Mouse (Mus musculus) ES-Bruce4 (cell line): Measurements from ENCODE around the gene Icosl. TPM values are rescaled to one million over a fixed set of nuclear protein-coding genes. Genes with fewer than 3 reads are reported as not detected.

Source experiments
- H3K27ac ChIP-seq: 2 replicates; pipeline ENCODE4 v1.5.1; 2012; ENCODE audit warnings: low read length, inconsistent platforms; ENCODE audit not compliant: insufficient read depth
- H3K27me3 ChIP-seq: 2 replicates; pipeline ENCODE4 v1.6.1; 2012; ENCODE audit warnings: mild to moderate bottlenecking, low read length, inconsistent platforms; ENCODE audit not compliant: control insufficient read depth, poor library complexity, insufficient read depth, severe bottlenecking
- H3K36me3 ChIP-seq: 2 replicates; pipeline ENCODE4 v1.6.1; 2012; ENCODE audit warnings: inconsistent platforms, mild to moderate bottlenecking, low read length, moderate library complexity; ENCODE audit not compliant: control insufficient read depth, poor library complexity, insufficient read depth, severe bottlenecking
- H3K4me1 ChIP-seq: one replicate; pipeline ENCODE4 v1.8.1; 2011; ENCODE audit warnings: low read length; ENCODE audit not compliant: control insufficient read depth, insufficient read depth
- H3K4me3 ChIP-seq: 2 replicates; pipeline ENCODE4 v1.5.1; 2011; ENCODE audit warnings: low read depth, mild to moderate bottlenecking, low read length
- H3K9ac ChIP-seq: 2 replicates; pipeline ENCODE4 v1.6.1; 2012; ENCODE audit warnings: low read depth, mild to moderate bottlenecking, inconsistent platforms; ENCODE audit not compliant: poor library complexity, severe bottlenecking
- H3K9me3 ChIP-seq: replicated peaks from 2 replicates; pipeline ENCODE4 v1.6.1; 2012; ENCODE audit warnings: mild to moderate bottlenecking, low read length, inconsistent platforms; ENCODE audit not compliant: control insufficient read depth, poor library complexity, insufficient read depth, severe bottlenecking
- CTCF ChIP-seq: IDR thresholded peaks from one replicate; pipeline ENCODE4 v1.8.1; 2011; ENCODE audit warnings: low read depth, low read length
- EP300 ChIP-seq: IDR thresholded peaks from 2 replicates; pipeline ENCODE4 v1.6.1; 2011; ENCODE audit warnings: low read depth, low read length; ENCODE audit not compliant: insufficient read depth
- POLR2A ChIP-seq: IDR thresholded peaks from one replicate; pipeline ENCODE4 v1.8.1; 2011; ENCODE audit warnings: low read length; ENCODE audit not compliant: insufficient read depth
- polyA plus RNA-seq: library from polyadenylated mRNA; stranded (reverse); fragments of >200 nt; gene quantifications from 2 replicates; pipeline ENCODE4 v1.2.4, GENCODE M21; 2011; ENCODE audit warnings: low read depth; ENCODE audit not compliant: missing spikeins, insufficient read depth, insufficient read length

Gene Icosl
- polyA plus RNA-seq, 1 experiment, result 13.5 TPM

DNA sequence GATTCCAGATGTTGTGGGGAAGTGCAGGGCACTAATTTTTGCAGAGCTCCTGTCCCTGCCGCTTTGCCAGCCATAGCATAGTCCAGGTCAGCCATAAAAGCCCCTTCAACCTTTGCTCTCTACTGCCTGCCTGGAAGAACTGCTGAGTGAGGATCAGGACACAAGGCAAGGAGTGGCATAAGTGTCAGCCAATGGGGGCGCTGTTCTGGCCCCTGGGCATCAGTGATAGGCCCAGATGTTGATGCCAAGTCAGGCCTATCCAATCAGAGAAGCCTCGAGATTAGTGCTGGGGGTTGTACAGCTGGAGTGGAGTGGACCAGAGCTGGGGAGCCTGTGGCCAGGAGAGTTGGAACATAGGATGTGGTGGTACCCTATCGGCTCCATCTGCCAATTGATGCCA is 1.9 kb upstream of the Icosl start:
- no peak overlapping the region for H3K4me3 ChIP-seq
- H3K27me3 ChIP-seq, result no peaks in the 10 kb centered on the region
- H3K27ac ChIP-seq, result no peak overlapping the region
- peaks cover 22% of the 10 kb centered on the region for H3K36me3 ChIP-seq
- no peak for TF ChIP-seq POLR2A
- no peak for TF ChIP-seq EP300
- peak; percentile 33 for TF ChIP-seq CTCF
- peaks cover 4% of the 10 kb centered on the region for H3K4me1 ChIP-seq
- H3K9ac ChIP-seq, result no peak overlapping the region
- no peaks in the 10 kb centered on the region for H3K9me3 ChIP-seq

DNA sequence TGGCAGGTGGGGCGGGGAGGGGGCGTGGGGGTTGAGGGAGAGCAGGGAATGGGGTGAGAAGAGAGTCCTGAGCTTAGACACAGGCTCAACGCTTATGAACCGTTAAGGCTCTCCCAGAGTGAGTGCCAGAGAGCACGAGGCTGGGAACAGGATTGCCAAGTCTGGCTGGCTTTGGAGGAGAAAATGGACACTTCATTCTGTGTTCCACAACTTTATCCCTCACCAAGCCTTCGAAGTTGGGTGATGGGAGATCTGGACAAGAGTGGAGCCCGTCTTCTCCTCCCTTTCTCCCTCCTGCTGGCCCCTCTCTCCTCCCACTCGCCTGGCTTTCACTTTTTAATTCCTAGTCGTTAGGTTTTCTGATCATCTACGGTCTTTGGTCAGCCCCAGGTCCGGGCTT is 561 bp upstream of the Icosl start:
- Histone ChIP-seq H3K36me3 (peaks cover 20% of the 10 kb centered on the region), H3K4me1 (peaks cover 4% of the 10 kb centered on the region), H3K9me3 (no peaks in the 10 kb centered on the region), H3K27me3 (no peaks in the 10 kb centered on the region), H3K9ac (peak overlapping the region; percentile 84), H3K27ac (no peak overlapping the region), H3K4me3 (peak overlapping the region; percentile 6; the same call in 1 of the 2 replicates)
- TF ChIP-seq CTCF (no peak), POLR2A (no peak), EP300 (no peak)

DNA sequence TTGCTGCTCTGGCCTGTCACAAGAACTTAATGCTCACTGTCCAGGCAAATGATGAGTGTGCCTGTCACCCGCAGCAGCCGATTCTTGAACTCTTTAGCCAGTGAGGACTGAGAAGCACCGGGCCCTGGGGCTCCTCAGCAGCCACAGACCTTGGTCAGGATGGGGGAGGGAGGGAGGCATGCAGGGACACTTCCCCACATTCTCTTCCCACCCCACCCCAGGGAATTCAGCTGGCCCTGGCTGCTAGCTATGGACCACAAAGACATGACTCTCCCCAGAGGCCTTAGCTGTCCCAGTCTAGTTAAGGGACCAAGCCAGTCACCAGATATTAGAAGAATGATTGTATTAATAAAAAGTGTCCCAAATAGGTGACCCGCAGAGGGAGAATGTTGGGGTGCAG is 5.0 kb downstream of the Icosl start:
- Histone ChIP-seq H3K9me3 (no peaks in the 10 kb centered on the region), H3K9ac (no peak overlapping the region), H3K27ac (no peak overlapping the region), H3K4me3 (no peak overlapping the region), H3K36me3 (peaks cover 23% of the 10 kb centered on the region), H3K4me1 (no peaks in the 10 kb centered on the region), H3K27me3 (no peaks in the 10 kb centered on the region)
- TF ChIP-seq CTCF, result no peak
- TF ChIP-seq POLR2A, result no peak
- no peak for TF ChIP-seq EP300

DNA sequence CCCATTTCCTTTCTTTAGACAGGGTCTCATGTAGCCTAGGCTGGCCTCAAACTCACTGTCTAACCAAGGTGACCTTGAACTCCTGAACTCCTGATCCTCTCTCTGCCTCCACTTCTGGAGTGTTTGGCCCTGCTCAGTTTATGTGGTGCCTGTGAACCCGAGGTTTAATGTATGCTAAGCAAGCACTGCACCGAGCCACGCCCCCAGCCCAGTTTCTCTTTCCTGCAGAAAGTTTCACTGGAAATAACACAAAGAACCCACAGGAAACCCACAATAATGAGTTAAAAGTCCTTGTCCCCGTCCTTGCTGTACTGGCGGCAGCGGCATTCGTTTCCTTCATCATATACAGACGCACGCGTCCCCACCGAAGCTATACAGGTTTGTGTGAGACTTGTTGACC is 5.9 kb downstream of the Icosl start:
- Histone ChIP-seq H3K36me3 (peaks cover 23% of the 10 kb centered on the region), H3K4me1 (no peaks in the 10 kb centered on the region), H3K27me3 (no peaks in the 10 kb centered on the region), H3K9me3 (no peaks in the 10 kb centered on the region), H3K27ac (no peak overlapping the region), H3K9ac (no peak overlapping the region), H3K4me3 (no peak overlapping the region)
- no peak for TF ChIP-seq POLR2A
- TF ChIP-seq EP300, result no peak
- no peak for TF ChIP-seq CTCF

DNA sequence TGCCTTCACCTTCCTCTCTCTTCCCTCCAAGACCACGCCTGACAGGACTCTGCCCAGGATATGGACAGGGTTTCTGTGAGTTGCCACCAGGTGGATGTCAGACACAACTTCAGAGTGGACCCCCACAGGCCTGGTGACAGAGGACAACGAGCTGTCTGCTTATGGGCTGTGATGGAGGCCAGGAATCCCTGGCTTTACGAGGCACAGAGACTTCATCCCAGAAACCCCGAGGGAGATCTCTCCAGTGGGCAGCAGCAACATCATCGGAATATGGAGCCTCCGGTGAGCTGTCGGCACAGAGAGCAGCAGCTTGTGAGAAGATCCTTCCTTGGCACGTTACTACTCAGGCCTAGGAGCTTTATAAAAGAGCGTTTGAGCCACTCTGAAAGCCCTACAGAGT is 8.8 kb downstream of the Icosl start:
- Histone ChIP-seq H3K36me3 (peaks cover 11% of the 10 kb centered on the region; the same call in 1 of the 2 replicates), H3K27ac (no peak overlapping the region), H3K4me3 (no peak overlapping the region), H3K9ac (no peak overlapping the region), H3K4me1 (no peaks in the 10 kb centered on the region), H3K9me3 (no peaks in the 10 kb centered on the region), H3K27me3 (no peaks in the 10 kb centered on the region)
- TF ChIP-seq POLR2A (no peak), EP300 (no peak), CTCF (no peak)

DNA sequence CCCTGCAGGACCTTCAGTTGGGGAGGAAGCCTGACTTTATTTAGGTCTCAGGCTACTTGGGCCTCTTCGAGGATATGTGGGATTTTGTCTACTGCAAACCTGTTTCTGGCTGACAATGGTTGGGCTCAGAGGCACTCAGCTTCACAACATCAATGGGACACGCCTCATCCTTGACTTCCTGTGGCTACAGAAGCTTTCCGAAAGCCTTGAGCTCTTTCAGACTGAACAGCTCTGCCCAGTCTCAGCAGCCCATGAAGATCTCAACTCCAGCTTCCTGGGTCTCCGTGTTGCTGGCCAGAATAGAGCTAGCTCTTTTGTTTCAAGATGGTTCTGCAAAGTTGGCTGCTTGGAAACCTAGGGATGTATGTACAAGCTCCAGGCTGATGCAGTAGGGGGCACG is 9.2 kb downstream of the Icosl start:
- Histone ChIP-seq H3K9me3 (no peaks in the 10 kb centered on the region), H3K27me3 (no peaks in the 10 kb centered on the region), H3K4me1 (no peaks in the 10 kb centered on the region), H3K9ac (no peak overlapping the region), H3K4me3 (no peak overlapping the region), H3K36me3 (peaks cover 11% of the 10 kb centered on the region; the same call in 1 of the 2 replicates), H3K27ac (no peak overlapping the region)
- TF ChIP-seq POLR2A (no peak), CTCF (no peak), EP300 (no peak)
